Mouse (Mus musculus): ENCODE results near the gene H2al1h. TPM values are rescaled to one million over a fixed set of nuclear protein-coding genes. Genes with fewer than 3 reads are reported as not detected.

The H2al1h gene
- total RNA-seq, 2 experiments from 2014 or later, result not detected

Other genes with a start within 250 kb of the H2al1h start
- not detected for gene H2al1a, start 22.2 kb upstream of the H2al1h start, total RNA-seq (2021)
- not detected for gene H2al1b, start 19.1 kb upstream of the H2al1h start, total RNA-seq (2021)
- gene H2al1c, start 15.8 kb upstream of the H2al1h start, total RNA-seq (2021), result not detected
- gene H2al1d, start 12.7 kb upstream of the H2al1h start, total RNA-seq (2021), result not detected
- not detected for gene H2al1e, start 9.6 kb upstream of the H2al1h start, total RNA-seq (2021)
- gene H2al1f, start 6.3 kb upstream of the H2al1h start, total RNA-seq (2021), result not detected
- gene H2al1g, start 3.2 kb upstream of the H2al1h start, total RNA-seq (2021), result not detected
- not detected for gene H2al1i, start 3.2 kb downstream of the H2al1h start, total RNA-seq (2021)
- not detected for gene H2al1j, start 6.3 kb downstream of the H2al1h start, total RNA-seq (2021)

All from layer of hippocampus, postnatal 36 days (tissue).